Mouse (Mus musculus): ENCODE measurements around the gene Sprr2a1. TPM values are rescaled to one million over a fixed set of nuclear protein-coding genes. Genes with fewer than 3 reads are reported as not detected.
A peak's percentile ranks its signal among the peaks of the same experiment; 100 is the strongest.
"Not testable (repeated sequence)": the region's sequence is repeated elsewhere in the genome, so short reads cannot be mapped to it uniquely, and the experiment has no call there.

The Sprr2a1 gene
- polyA plus RNA-seq, 1 experiment from 2014 or later: not detected

DNA sequence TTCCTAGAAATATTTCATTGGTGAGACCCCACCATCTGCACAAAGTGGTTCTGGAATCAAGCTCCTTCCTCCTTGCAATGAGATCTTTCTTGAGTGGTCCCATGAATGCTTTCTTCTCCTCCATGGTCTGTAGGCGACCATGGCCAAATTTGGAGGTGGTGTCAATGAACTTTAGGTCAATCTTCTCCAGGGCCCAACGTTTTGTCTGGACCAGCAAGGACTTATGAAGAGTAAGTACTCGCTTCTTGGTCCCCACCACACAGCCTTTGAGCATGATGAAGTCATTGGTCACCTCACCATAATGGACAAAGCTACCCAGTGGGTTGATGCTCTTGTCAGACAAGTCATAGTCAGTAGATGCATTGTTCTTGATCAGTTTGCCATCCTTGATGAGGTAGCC is 11.8 kb downstream of the Sprr2a1 start:
- H3K9me3 ChIP-seq (ENCODE audit: low read length); H3K27ac ChIP-seq (ENCODE audit: low read depth); H3K36me3 ChIP-seq (replicated peaks; ENCODE audit: insufficient read depth, low read length); H3K27me3 ChIP-seq (ENCODE audit: insufficient read depth, low read length); H3K4me1 ChIP-seq (ENCODE audit: insufficient read depth); H3K9ac ChIP-seq (replicated peaks); H3K4me3 ChIP-seq (ENCODE audit: low read depth, low read length); H3K4me2 ChIP-seq (ENCODE audit: low read depth, low read length); ATAC-seq; DNase-seq: not testable (repeated sequence)
- WGBS (ENCODE audit: insufficient replicate concordance): 54% methylated on average over 3 of the region's 3 CpGs

DNA sequence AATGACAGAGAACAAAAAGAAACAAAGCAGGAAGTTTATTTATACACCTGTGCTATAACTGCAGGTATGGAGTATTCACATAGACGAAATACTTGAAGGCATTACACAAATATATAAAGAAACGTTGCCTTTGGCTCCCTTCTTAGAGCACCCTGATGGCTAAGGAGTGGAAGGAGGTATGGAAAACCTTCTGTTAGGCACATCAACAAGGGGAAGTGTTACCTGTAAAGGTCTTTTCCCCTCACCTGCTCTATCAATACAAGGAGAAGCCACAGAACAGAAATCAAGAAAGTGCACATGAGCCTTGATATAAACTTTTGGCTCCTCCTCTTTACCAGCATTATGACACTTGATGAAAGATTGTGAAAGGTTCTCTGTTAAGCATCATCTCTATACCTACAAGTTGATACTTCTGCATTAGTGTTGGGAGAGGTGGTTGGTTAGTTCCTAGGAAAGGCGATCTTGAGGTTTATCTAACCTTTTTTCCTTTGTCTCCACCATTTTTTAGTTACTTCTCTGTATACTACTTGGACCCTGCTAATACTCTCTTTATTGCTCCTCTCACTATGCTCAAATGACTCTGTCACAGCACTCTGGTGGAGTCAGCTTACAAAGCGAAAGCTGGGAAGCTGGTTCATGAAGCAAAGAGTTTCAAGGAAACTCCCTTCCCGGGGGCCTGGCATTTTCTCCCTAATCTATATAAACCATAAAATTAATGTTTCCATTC is 21.0 kb downstream of the Sprr2a1 start:
- no CpG with 5 or more reads among the region's 5 CpGs for WGBS (ENCODE audit: insufficient replicate concordance)
- not testable (repeated sequence) for H3K9ac ChIP-seq (replicated peaks); H3K27ac ChIP-seq (ENCODE audit: low read depth); H3K36me3 ChIP-seq (replicated peaks; ENCODE audit: insufficient read depth, low read length); DNase-seq; H3K27me3 ChIP-seq (ENCODE audit: insufficient read depth, low read length); H3K4me1 ChIP-seq (ENCODE audit: insufficient read depth); ATAC-seq; H3K4me3 ChIP-seq (ENCODE audit: low read depth, low read length); H3K9me3 ChIP-seq (ENCODE audit: low read length); H3K4me2 ChIP-seq (ENCODE audit: low read depth, low read length)

DNA sequence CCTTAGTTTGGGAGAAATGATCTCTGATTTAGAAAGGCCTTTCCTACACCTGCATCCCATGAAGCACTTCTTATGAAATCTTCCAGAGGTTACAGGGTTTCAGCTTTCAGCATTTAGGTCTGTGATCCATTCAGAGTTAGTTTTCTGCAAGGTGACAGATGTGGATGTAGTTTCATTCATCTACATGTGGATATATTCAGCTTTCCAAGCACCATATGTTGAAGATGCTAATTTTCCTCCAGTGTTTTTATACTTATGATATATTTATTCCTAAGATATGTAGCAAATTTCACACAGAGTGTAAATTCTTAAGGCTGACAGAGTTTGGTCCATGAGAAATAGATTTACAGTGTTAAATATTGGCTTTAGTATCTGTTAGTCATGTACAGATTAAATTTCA is 23.1 kb downstream of the Sprr2a1 start:
- DNase-seq; H3K9me3 ChIP-seq (ENCODE audit: low read length); ATAC-seq; H3K27ac ChIP-seq (ENCODE audit: low read depth); H3K4me1 ChIP-seq (ENCODE audit: insufficient read depth); H3K9ac ChIP-seq (replicated peaks); H3K4me3 ChIP-seq (ENCODE audit: low read depth, low read length); H3K36me3 ChIP-seq (replicated peaks; ENCODE audit: insufficient read depth, low read length); H3K27me3 ChIP-seq (ENCODE audit: insufficient read depth, low read length); H3K4me2 ChIP-seq (ENCODE audit: low read depth, low read length): not testable (repeated sequence)

DNA sequence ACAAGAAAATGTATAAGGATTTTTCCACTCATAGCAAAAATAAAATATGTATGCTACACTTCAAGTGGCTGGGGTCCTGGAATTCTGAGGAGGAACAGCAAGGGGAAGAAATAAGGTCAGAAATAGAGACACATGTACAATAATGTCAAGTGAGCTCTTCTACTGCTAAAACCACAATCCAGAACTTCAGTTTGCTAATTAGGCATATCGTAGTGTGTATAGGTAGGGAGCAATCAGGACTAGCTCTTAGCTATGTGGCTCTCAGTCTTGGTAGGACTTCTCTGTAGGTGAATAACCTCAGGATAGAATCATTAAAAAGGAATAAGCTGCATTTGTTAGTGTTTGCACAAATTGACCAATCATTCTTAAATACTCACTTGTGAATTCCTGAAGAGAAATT is 23.6 kb downstream of the Sprr2a1 start:
- not testable (repeated sequence) for H3K9me3 ChIP-seq (ENCODE audit: low read length); H3K4me2 ChIP-seq (ENCODE audit: low read depth, low read length); ATAC-seq; H3K36me3 ChIP-seq (replicated peaks; ENCODE audit: insufficient read depth, low read length); H3K27me3 ChIP-seq (ENCODE audit: insufficient read depth, low read length); DNase-seq; H3K9ac ChIP-seq (replicated peaks); H3K27ac ChIP-seq (ENCODE audit: low read depth); H3K4me3 ChIP-seq (ENCODE audit: low read depth, low read length); H3K4me1 ChIP-seq (ENCODE audit: insufficient read depth)
- WGBS (ENCODE audit: insufficient replicate concordance): no CpG with 5 or more reads among the region's 1 CpGs

DNA sequence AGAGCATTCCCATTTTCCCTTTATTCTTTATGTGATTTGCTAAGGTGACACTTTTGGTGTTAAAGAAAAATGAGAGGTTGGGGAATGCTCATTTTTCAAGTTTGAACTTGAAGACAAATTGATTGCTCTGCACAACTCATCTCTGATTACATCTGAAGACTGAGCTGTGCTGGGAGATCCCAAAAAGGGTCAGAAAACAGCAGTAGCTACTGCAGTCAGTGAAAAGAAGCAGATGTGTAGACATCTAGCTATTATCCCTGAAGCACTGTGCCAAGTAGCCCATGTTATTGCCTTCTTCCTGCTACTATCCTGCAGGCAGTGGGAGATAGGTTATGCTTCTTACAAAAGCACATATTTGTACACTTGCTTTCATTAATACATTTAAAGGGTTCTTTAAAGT is 29.2 kb downstream of the Sprr2a1 start:
- not testable (repeated sequence) for ATAC-seq; H3K27me3 ChIP-seq (ENCODE audit: insufficient read depth, low read length); H3K4me1 ChIP-seq (ENCODE audit: insufficient read depth); H3K9ac ChIP-seq (replicated peaks); H3K4me2 ChIP-seq (ENCODE audit: low read depth, low read length); H3K27ac ChIP-seq (ENCODE audit: low read depth); DNase-seq; H3K36me3 ChIP-seq (replicated peaks; ENCODE audit: insufficient read depth, low read length); H3K9me3 ChIP-seq (ENCODE audit: low read length); H3K4me3 ChIP-seq (ENCODE audit: low read depth, low read length)

DNA sequence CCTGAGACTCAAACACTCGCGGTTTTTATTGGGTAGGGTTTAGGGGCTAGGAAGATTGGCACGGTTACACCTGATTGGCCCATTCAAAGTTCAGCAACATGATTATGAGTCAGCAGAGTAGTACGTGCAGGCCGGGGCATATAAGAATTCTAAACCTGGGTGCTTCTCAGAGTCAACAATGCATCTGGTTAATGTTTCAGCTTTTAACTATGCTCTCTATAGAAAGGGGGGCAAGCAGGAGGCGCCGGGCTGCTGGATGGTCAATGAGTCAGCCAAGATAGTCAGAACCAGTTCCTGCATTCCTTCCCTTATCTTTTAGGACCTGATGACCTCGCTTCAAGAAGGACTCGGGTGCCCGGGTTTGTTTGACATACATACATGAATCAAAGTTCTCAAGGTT is 30.6 kb downstream of the Sprr2a1 start:
- not testable (repeated sequence) for DNase-seq; H3K27ac ChIP-seq (ENCODE audit: low read depth); H3K36me3 ChIP-seq (replicated peaks; ENCODE audit: insufficient read depth, low read length); H3K9ac ChIP-seq (replicated peaks); H3K4me1 ChIP-seq (ENCODE audit: insufficient read depth); H3K9me3 ChIP-seq (ENCODE audit: low read length); H3K27me3 ChIP-seq (ENCODE audit: insufficient read depth, low read length); H3K4me2 ChIP-seq (ENCODE audit: low read depth, low read length); H3K4me3 ChIP-seq (ENCODE audit: low read depth, low read length)
- no CpG with 5 or more reads among the region's 10 CpGs for WGBS (ENCODE audit: insufficient replicate concordance)
- peak; percentile 20; the same call in 1 of the 2 replicates for ATAC-seq

DNA sequence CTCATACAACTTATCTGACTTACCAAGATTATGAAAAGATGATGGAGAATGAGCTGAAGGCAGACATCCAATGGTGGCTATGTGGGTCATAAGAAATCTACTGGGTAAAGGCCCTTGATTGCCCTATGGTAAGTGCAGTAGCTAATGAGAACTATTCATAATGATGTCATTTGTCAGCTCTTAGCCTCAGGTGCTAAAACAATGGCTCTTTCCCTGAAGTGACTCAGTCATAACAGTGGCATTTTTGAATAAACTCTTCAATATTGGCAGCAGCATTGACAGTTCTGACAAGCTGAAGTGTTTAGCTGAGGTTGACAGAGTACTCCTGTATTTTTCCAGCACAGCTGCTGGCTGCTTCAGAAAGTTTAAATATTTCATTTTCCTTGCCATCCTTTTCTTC is 32.9 kb downstream of the Sprr2a1 start:
- H3K27me3 ChIP-seq (ENCODE audit: insufficient read depth, low read length); H3K4me1 ChIP-seq (ENCODE audit: insufficient read depth); H3K4me3 ChIP-seq (ENCODE audit: low read depth, low read length); H3K27ac ChIP-seq (ENCODE audit: low read depth); H3K36me3 ChIP-seq (replicated peaks; ENCODE audit: insufficient read depth, low read length); H3K9ac ChIP-seq (replicated peaks); ATAC-seq; H3K9me3 ChIP-seq (ENCODE audit: low read length); DNase-seq; H3K4me2 ChIP-seq (ENCODE audit: low read depth, low read length): not testable (repeated sequence)

DNA sequence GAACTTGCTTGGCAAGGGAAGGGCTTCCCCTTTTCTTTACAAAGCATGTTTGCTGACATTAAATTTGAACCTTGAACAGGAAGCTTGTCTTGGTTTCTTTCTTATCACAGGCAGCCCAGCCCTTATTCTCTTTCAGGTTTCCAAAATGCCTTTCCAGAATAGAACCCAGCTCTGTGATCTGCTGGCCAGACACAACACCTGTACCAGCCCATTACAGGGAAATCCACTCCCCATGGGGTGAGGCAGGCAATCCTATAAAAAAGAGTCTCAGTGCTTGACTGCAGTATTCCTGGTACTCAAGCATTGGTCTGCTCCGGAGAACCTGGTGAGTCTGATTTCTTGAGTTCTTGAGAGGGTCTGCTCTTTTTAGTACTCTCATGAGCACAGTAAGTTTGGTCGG is 34.9 kb downstream of the Sprr2a1 start:
- H3K27ac ChIP-seq (ENCODE audit: low read depth); H3K9ac ChIP-seq (replicated peaks); H3K36me3 ChIP-seq (replicated peaks; ENCODE audit: insufficient read depth, low read length); H3K4me1 ChIP-seq (ENCODE audit: insufficient read depth); DNase-seq; H3K9me3 ChIP-seq (ENCODE audit: low read length); ATAC-seq; H3K4me3 ChIP-seq (ENCODE audit: low read depth, low read length); H3K4me2 ChIP-seq (ENCODE audit: low read depth, low read length); H3K27me3 ChIP-seq (ENCODE audit: insufficient read depth, low read length): not testable (repeated sequence)
- 75% methylated on average over 1 of the region's 2 CpGs for WGBS (ENCODE audit: insufficient replicate concordance)

DNA sequence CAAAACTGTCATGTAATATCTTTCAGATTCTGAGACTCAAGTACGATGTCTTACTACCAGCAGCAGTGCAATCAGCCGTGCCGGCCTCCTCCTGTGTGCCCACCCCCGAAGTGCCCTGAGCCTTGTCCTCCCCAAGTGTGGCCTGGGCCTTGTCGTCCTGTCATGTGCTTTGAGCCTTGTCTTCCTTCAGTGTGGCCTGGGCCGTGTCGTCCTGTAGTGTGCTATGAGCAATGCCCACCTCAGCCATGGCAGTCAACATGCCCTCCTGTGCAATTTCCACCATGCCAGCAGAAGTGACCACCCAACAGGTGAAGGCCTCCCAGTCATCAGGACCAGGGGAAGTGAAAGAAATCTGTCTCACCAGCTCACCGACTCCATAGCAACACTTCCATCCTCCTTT is 38.3 kb downstream of the Sprr2a1 start:
- not testable (repeated sequence) for H3K36me3 ChIP-seq (replicated peaks; ENCODE audit: insufficient read depth, low read length); H3K4me2 ChIP-seq (ENCODE audit: low read depth, low read length); H3K9me3 ChIP-seq (ENCODE audit: low read length); H3K9ac ChIP-seq (replicated peaks); H3K4me3 ChIP-seq (ENCODE audit: low read depth, low read length); DNase-seq; H3K4me1 ChIP-seq (ENCODE audit: insufficient read depth); H3K27me3 ChIP-seq (ENCODE audit: insufficient read depth, low read length); H3K27ac ChIP-seq (ENCODE audit: low read depth); ATAC-seq
- WGBS (ENCODE audit: insufficient replicate concordance): no CpG with 5 or more reads among the region's 8 CpGs

DNA sequence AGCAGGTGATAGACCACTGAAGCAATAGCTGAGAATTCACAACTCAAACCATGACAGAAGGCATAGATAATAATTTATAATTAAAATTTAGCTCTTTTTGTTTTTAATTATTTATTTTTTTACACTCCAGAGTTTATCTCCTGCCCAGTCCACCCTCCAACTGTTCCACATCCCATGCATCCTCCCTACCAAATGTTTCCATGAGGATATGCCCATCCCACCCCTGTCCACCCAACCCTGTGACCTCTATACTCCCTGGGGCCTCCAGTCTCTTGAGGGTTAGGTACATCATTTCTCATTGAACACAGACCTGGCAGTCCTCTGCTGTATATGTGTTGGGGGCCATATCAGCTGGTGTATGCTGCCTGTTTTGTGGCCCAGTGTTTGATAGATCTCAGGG is 42.9 kb downstream of the Sprr2a1 start:
- ATAC-seq; H3K36me3 ChIP-seq (replicated peaks; ENCODE audit: insufficient read depth, low read length); H3K27ac ChIP-seq (ENCODE audit: low read depth); H3K4me3 ChIP-seq (ENCODE audit: low read depth, low read length); H3K4me2 ChIP-seq (ENCODE audit: low read depth, low read length); H3K9ac ChIP-seq (replicated peaks); H3K9me3 ChIP-seq (ENCODE audit: low read length); DNase-seq; H3K4me1 ChIP-seq (ENCODE audit: insufficient read depth); H3K27me3 ChIP-seq (ENCODE audit: insufficient read depth, low read length): not testable (repeated sequence)

Data from liver, postnatal 0 days (tissue).